Mouse (Mus musculus) testis, adult 2 months (tissue): ENCODE results near the gene 4930426L09Rik. TPM values are rescaled to one million over a fixed set of nuclear protein-coding genes. Genes with fewer than 3 reads are reported as not detected.

Source experiments
- H3K27ac ChIP-seq: fragments of 200-500 bp; 2 replicates; pipeline ENCODE4 v1.5.1; 2012; ENCODE audit warnings: low read depth, low read length; ENCODE audit not compliant: control insufficient read depth, insufficient read depth
- H3K27me3 ChIP-seq: fragments of 200-500 bp; 2 replicates; pipeline ENCODE4 v1.6.1; 2012; ENCODE audit warnings: mild to moderate bottlenecking, low read length, moderate library complexity; ENCODE audit not compliant: control insufficient read depth, insufficient read depth
- H3K36me3 ChIP-seq: fragments of 200-500 bp; 2 replicates; pipeline ENCODE4 v1.6.1; 2012; ENCODE audit warnings: mild to moderate bottlenecking, low read length; ENCODE audit not compliant: control insufficient read depth, insufficient read depth
- H3K4me1 ChIP-seq: fragments of 200-500 bp; 2 replicates; pipeline ENCODE4 v1.6.1; 2012; ENCODE audit warnings: low read length; ENCODE audit not compliant: control insufficient read depth, insufficient read depth
- H3K4me3 ChIP-seq: fragments of 200-500 bp; 2 replicates; pipeline ENCODE4 v1.5.1; 2012; ENCODE audit warnings: low read depth, mild to moderate bottlenecking, low read length, moderate library complexity, mixed read lengths; ENCODE audit not compliant: control insufficient read depth
- CTCF ChIP-seq: fragments of 200-500 bp; IDR thresholded peaks from 2 replicates; pipeline ENCODE4 v1.5.1; 2012; ENCODE audit warnings: low read depth, mild to moderate bottlenecking, inconsistent platforms, low read length, moderate library complexity; ENCODE audit not compliant: control insufficient read depth, insufficient read depth, insufficient replicate concordance
- POLR2A ChIP-seq: fragments of 200-500 bp; IDR thresholded peaks from 2 replicates; pipeline ENCODE4 v1.6.1; 2012; ENCODE audit warnings: low read depth, mild to moderate bottlenecking, inconsistent platforms, low read length, moderate library complexity; ENCODE audit not compliant: control insufficient read depth
- polyA plus RNA-seq: library from polyadenylated mRNA; depleted of rRNA; stranded (reverse); fragments of >200 nt; gene quantifications from 2 replicates; pipeline ENCODE4 v1.2.3, GENCODE M21; 2012

The 4930426L09Rik gene
- polyA plus RNA-seq, 1 experiment, result 4.2 TPM

GRCm38 (mm10) chr2:18979675-18980074, 18.5 kb upstream of the 4930426L09Rik start:
- no peaks in the 10 kb centered on the region for H3K4me1 ChIP-seq
- no peaks in the 10 kb centered on the region for H3K27me3 ChIP-seq
- H3K36me3 ChIP-seq, result no peaks in the 10 kb centered on the region
- no peak overlapping the region for H3K27ac ChIP-seq
- TF ChIP-seq POLR2A (no peak), CTCF (no peak)
- no peak overlapping the region for H3K4me3 ChIP-seq

- H3K4me3 ChIP-seq, result no peak overlapping the region
- H3K4me1 ChIP-seq, result no peaks in the 10 kb centered on the region
- no peaks in the 10 kb centered on the region for H3K27me3 ChIP-seq
- no peaks in the 10 kb centered on the region for H3K36me3 ChIP-seq
- no peak for TF ChIP-seq CTCF
- no peak for TF ChIP-seq POLR2A
- H3K27ac ChIP-seq, result no peak overlapping the region
Observed at GRCm38 (mm10) chr2:18982581-18982980, 15.6 kb upstream of the 4930426L09Rik start.

- Histone ChIP-seq H3K27me3 (no peaks in the 10 kb centered on the region), H3K27ac (no peak overlapping the region), H3K4me1 (no peaks in the 10 kb centered on the region), H3K4me3 (no peak overlapping the region), H3K36me3 (no peaks in the 10 kb centered on the region)
- TF ChIP-seq POLR2A, result no peak
- TF ChIP-seq CTCF, result no peak
Observed at GRCm38 (mm10) chr2:18983546-18983945, 14.6 kb upstream of the 4930426L09Rik start.

GRCm38 (mm10) chr2:18984095-18984847, 13.9 kb upstream of the 4930426L09Rik start:
- Histone ChIP-seq H3K4me3 (no peak overlapping the region), H3K27ac (no peak overlapping the region), H3K4me1 (no peaks in the 10 kb centered on the region), H3K36me3 (no peaks in the 10 kb centered on the region), H3K27me3 (no peaks in the 10 kb centered on the region)
- TF ChIP-seq POLR2A (no peak), CTCF (no peak)

GRCm38 (mm10) chr2:18985506-18985905, 12.6 kb upstream of the 4930426L09Rik start:
- Histone ChIP-seq H3K4me1 (no peaks in the 10 kb centered on the region), H3K36me3 (no peaks in the 10 kb centered on the region), H3K4me3 (no peak overlapping the region), H3K27ac (no peak overlapping the region), H3K27me3 (no peaks in the 10 kb centered on the region)
- TF ChIP-seq POLR2A (no peak), CTCF (no peak)

GRCm38 (mm10) chr2:18988885-18989284, 9.3 kb upstream of the 4930426L09Rik start:
- Histone ChIP-seq H3K27me3 (no peaks in the 10 kb centered on the region), H3K27ac (no peak overlapping the region), H3K4me3 (no peak overlapping the region), H3K36me3 (no peaks in the 10 kb centered on the region), H3K4me1 (no peaks in the 10 kb centered on the region)
- TF ChIP-seq CTCF (no peak), POLR2A (no peak)

- H3K27ac ChIP-seq, result no peak overlapping the region
- peaks cover 10% of the 10 kb centered on the region for H3K4me1 ChIP-seq
- no peak overlapping the region for H3K4me3 ChIP-seq
- no peaks in the 10 kb centered on the region for H3K36me3 ChIP-seq
- TF ChIP-seq CTCF (no peak), POLR2A (no peak)
- no peaks in the 10 kb centered on the region for H3K27me3 ChIP-seq
Observed at GRCm38 (mm10) chr2:18992512-18993510, 5.3 kb upstream of the 4930426L09Rik start.
